In the genomic region with DNA sequence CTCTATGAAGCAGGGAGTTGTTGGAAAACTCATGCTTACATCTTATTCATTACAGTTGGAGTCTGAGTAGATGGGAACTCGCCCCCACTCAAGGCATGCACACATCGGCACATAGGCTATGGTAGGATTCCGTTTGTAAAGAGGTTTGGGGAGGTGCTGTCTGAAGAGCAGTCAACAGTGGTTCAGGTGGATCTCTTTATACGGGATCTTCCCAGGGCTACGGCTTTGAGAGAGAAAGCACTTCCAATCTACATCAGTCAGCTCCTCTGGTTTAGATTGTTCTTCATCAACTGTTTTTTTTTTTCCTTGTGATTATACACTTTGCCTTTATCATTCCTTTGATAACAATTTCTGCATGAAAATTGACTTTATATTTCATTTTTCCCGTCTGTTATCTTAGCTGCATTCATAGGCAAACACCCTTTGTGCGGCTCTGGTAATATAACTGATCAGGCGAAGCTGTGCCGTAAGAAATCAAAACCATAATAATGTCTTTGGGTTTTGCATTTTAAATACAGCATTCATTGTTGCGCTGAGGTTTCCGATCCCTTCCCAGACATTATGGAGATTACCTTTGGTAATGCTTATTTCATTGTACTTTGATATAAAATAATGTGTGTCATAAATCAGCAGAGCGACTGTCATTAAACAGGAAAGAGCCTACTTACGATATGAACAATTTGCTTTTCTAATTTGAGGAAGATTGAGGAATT, we compare ENCODE assay signal across 20 mouse cellular contexts.
DNase-seq lines count a peak whose midpoint lies in the region; ATAC-seq lines count a peak whose summit lies in the region.
"Had no signal": no experiment of that assay in that cellular context is flagged by ENCODE, and none has a peak within 500 bp of the region (broad histone marks: within the 10 kb centered on the region; RNA-seq: fewer than 3 reads in every experiment).

No protein-coding gene starts in this region.

- H3K4me2 ChIP-seq in hindbrain, embryonic 13.5 days: peak overlapping the region; percentile 11; the same call in 1 of the 2 replicates
- H3K4me2 ChIP-seq in midbrain, embryonic 15.5 days: peak overlapping the region; percentile 9
- H3K4me2 ChIP-seq in midbrain, embryonic 11.5 days: no peak overlapping the region
- 0 out of 2 replicates have a peak overlapping the region, but pooled peaks have one; percentile 16 for H3K4me2 ChIP-seq in hindbrain, embryonic 15.5 days
- peak overlapping the region; percentile 27 for H3K4me2 ChIP-seq in neural tube, embryonic 15.5 days
- H3K4me2 ChIP-seq: embryonic facial prominence, embryonic 13.5 days; forebrain, embryonic 12.5 days; heart, embryonic 13.5 days had no signal

- no peak for DNase-seq in hindbrain, embryonic 10.5 days (ENCODE audit: low spot score)
- no peak for DNase-seq in midbrain, embryonic 11.5 days (ENCODE audit: low spot score, missing footprints)
- DNase-seq in kidney, adult 18-20 months: no peak
- DNase-seq: adrenal gland, postnatal 14 days; cerebellum, adult 18-20 months; cerebellum, adult 9-11 months; cerebellum, postnatal 36 days; gastrocnemius, postnatal 14 days; heart, postnatal 36 days had no signal

- WGBS in hindbrain, embryonic 13.5 days: 68% methylated on average over 13 of the region's 13 CpGs
- WGBS in hindbrain, embryonic 10.5 days: 89% methylated on average over 13 of the region's 13 CpGs
- WGBS in midbrain, embryonic 15.5 days: 61% methylated on average over 13 of the region's 13 CpGs
- 87% methylated on average over 13 of the region's 13 CpGs for WGBS in midbrain, embryonic 11.5 days
- WGBS in hindbrain, embryonic 15.5 days: 62% methylated on average over 13 of the region's 13 CpGs
- WGBS in neural tube, embryonic 15.5 days: 48% methylated on average over 13 of the region's 13 CpGs

- peak overlapping the region; percentile 50 for H3K27ac ChIP-seq in hindbrain, embryonic 13.5 days
- H3K27ac ChIP-seq in hindbrain, embryonic 10.5 days: no peak overlapping the region
- H3K27ac ChIP-seq in midbrain, embryonic 15.5 days: no peak overlapping the region
- H3K27ac ChIP-seq in midbrain, embryonic 11.5 days (ENCODE audit: low read depth, low read length): no peak overlapping the region
- no peak overlapping the region for H3K27ac ChIP-seq in hindbrain, embryonic 15.5 days (replicated peaks)
- H3K27ac ChIP-seq in neural tube, embryonic 15.5 days (replicated peaks): peak overlapping the region; percentile 60
- H3K27ac ChIP-seq: embryonic facial prominence, embryonic 13.5 days; forebrain, embryonic 12.5 days; heart, embryonic 13.5 days had no signal

- peaks cover 9% of the 10 kb centered on the region; the same call in 1 of the 2 replicates for H3K4me1 ChIP-seq in hindbrain, embryonic 13.5 days (replicated peaks)
- H3K4me1 ChIP-seq in hindbrain, embryonic 10.5 days (replicated peaks): 0 out of 2 replicates have a peak, but pooled peaks cover 6% of the 10 kb centered on the region
- H3K4me1 ChIP-seq in midbrain, embryonic 15.5 days: no peaks in the 10 kb centered on the region
- H3K4me1 ChIP-seq in midbrain, embryonic 11.5 days (ENCODE audit: control insufficient read depth, insufficient read depth, low read length): no peaks in the 10 kb centered on the region
- H3K4me1 ChIP-seq in hindbrain, embryonic 15.5 days (replicated peaks): no peaks in the 10 kb centered on the region
- peaks cover 5% of the 10 kb centered on the region; the same call in 1 of the 2 replicates for H3K4me1 ChIP-seq in neural tube, embryonic 15.5 days
- H3K4me1 ChIP-seq: embryonic facial prominence, embryonic 13.5 days; heart, embryonic 13.5 days had no signal

- no peaks in the 10 kb centered on the region for H3K9me3 ChIP-seq in hindbrain, embryonic 13.5 days
- no peaks in the 10 kb centered on the region for H3K9me3 ChIP-seq in hindbrain, embryonic 10.5 days
- H3K9me3 ChIP-seq in midbrain, embryonic 15.5 days: no peaks in the 10 kb centered on the region
- H3K9me3 ChIP-seq in midbrain, embryonic 11.5 days (ENCODE audit: control insufficient read depth, low read length): no peaks in the 10 kb centered on the region
- H3K9me3 ChIP-seq in hindbrain, embryonic 15.5 days: no peaks in the 10 kb centered on the region
- no peaks in the 10 kb centered on the region for H3K9me3 ChIP-seq in neural tube, embryonic 15.5 days (replicated peaks)
- H3K9me3 ChIP-seq: embryonic facial prominence, embryonic 13.5 days; forebrain, embryonic 12.5 days; heart, embryonic 13.5 days had no signal

- H3K36me3 ChIP-seq in hindbrain, embryonic 13.5 days: no peaks in the 10 kb centered on the region
- H3K36me3 ChIP-seq in hindbrain, embryonic 10.5 days: no peaks in the 10 kb centered on the region
- H3K36me3 ChIP-seq in midbrain, embryonic 15.5 days (replicated peaks): no peaks in the 10 kb centered on the region
- H3K36me3 ChIP-seq in midbrain, embryonic 11.5 days (ENCODE audit: control insufficient read depth, insufficient read depth, low read length): no peaks in the 10 kb centered on the region
- no peaks in the 10 kb centered on the region for H3K36me3 ChIP-seq in hindbrain, embryonic 15.5 days
- H3K36me3 ChIP-seq in neural tube, embryonic 15.5 days: no peaks in the 10 kb centered on the region
- H3K36me3 ChIP-seq: embryonic facial prominence, embryonic 13.5 days; forebrain, embryonic 12.5 days; heart, embryonic 13.5 days had no signal

- no peak for ATAC-seq in hindbrain, embryonic 13.5 days (ENCODE audit: low FRiP score)
- ATAC-seq in midbrain, embryonic 15.5 days (replicated peaks): no peak; the same call in 1 of the 2 replicates
- ATAC-seq in midbrain, embryonic 11.5 days (ENCODE audit: low FRiP score): no peak
- ATAC-seq in hindbrain, embryonic 15.5 days (ENCODE audit: low FRiP score, low read depth): no peak
- ATAC-seq in neural tube, embryonic 15.5 days (ENCODE audit: low FRiP score): peak; percentile 71
- ATAC-seq: activated CD4-positive, CD25-positive, alpha-beta regulatory T cell, adult 4 months; forebrain, embryonic 16.5 days; Patski had no signal

- no peak overlapping the region for H3K4me3 ChIP-seq in hindbrain, embryonic 13.5 days
- no peak overlapping the region for H3K4me3 ChIP-seq in hindbrain, embryonic 10.5 days
- H3K4me3 ChIP-seq in midbrain, embryonic 15.5 days: no peak overlapping the region
- H3K4me3 ChIP-seq in midbrain, embryonic 11.5 days (ENCODE audit: low read depth, low read length): no peak overlapping the region
- H3K4me3 ChIP-seq in hindbrain, embryonic 15.5 days: no peak overlapping the region
- no peak overlapping the region for H3K4me3 ChIP-seq in neural tube, embryonic 15.5 days (replicated peaks)
- H3K4me3 ChIP-seq: embryonic facial prominence, embryonic 13.5 days; forebrain, embryonic 12.5 days; heart, embryonic 13.5 days had no signal

- no peak overlapping the region for H3K9ac ChIP-seq in hindbrain, embryonic 13.5 days
- H3K9ac ChIP-seq in midbrain, embryonic 15.5 days: no peak overlapping the region
- no peak overlapping the region for H3K9ac ChIP-seq in midbrain, embryonic 11.5 days (ENCODE audit: low read length)
- H3K9ac ChIP-seq in hindbrain, embryonic 15.5 days: no peak overlapping the region
- no peak overlapping the region for H3K9ac ChIP-seq in neural tube, embryonic 15.5 days (replicated peaks)
- H3K9ac ChIP-seq: embryonic facial prominence, embryonic 13.5 days; forebrain, embryonic 12.5 days; heart, embryonic 13.5 days had no signal

- no peaks in the 10 kb centered on the region for H3K27me3 ChIP-seq in hindbrain, embryonic 13.5 days
- no peaks in the 10 kb centered on the region for H3K27me3 ChIP-seq in hindbrain, embryonic 10.5 days (ENCODE audit: insufficient read depth, poor library complexity, severe bottlenecking)
- H3K27me3 ChIP-seq in midbrain, embryonic 15.5 days (replicated peaks): no peaks in the 10 kb centered on the region
- no peaks in the 10 kb centered on the region for H3K27me3 ChIP-seq in midbrain, embryonic 11.5 days (ENCODE audit: control insufficient read depth, insufficient read depth, low read length)
- H3K27me3 ChIP-seq in hindbrain, embryonic 15.5 days: no peaks in the 10 kb centered on the region
- no peaks in the 10 kb centered on the region for H3K27me3 ChIP-seq in neural tube, embryonic 15.5 days (replicated peaks)
- H3K27me3 ChIP-seq: CH12.LX; embryonic facial prominence, embryonic 13.5 days; forebrain, embryonic 12.5 days; heart, embryonic 13.5 days had no signal

Comparison
In these comparisons a context has a peak if more than half of its experiments do, and no peak if none do; other contexts are left out.
1. H3K27ac ChIP-seq: peak in hindbrain, embryonic 13.5 days (single experiment) and neural tube, embryonic 15.5 days (single experiment); none in hindbrain, embryonic 10.5 days (single experiment), midbrain, embryonic 15.5 days (single experiment), midbrain, embryonic 11.5 days (single experiment) and hindbrain, embryonic 15.5 days (single experiment).